Mouse (Mus musculus) olfactory bulb, adult 2 months (tissue): ENCODE measurements around the gene Tnfsf4. TPM values are rescaled to one million over a fixed set of nuclear protein-coding genes. Genes with fewer than 3 reads are reported as not detected.

ENCODE experiments used
- H3K27ac ChIP-seq: fragments of 200-500 bp; 2 replicates; pipeline ENCODE4 v1.5.1; 2012; ENCODE audit warnings: low read depth, low read length; ENCODE audit not compliant: insufficient read depth
- H3K4me1 ChIP-seq: fragments of 200-500 bp; 2 replicates; pipeline ENCODE4 v1.6.1; 2012; ENCODE audit warnings: low read length; ENCODE audit not compliant: control insufficient read depth, insufficient read depth
- H3K4me3 ChIP-seq: fragments of 200-500 bp; 2 replicates; pipeline ENCODE4 v1.5.1; 2012; ENCODE audit warnings: mild to moderate bottlenecking, low read depth, low read length, moderate library complexity; ENCODE audit not compliant: insufficient read depth
- CTCF ChIP-seq: fragments of 200-500 bp; IDR thresholded peaks from 2 replicates; pipeline ENCODE4 v1.5.1; 2012; ENCODE audit warnings: low read depth, mild to moderate bottlenecking, low read length, moderate library complexity; ENCODE audit not compliant: insufficient read depth
- POLR2A ChIP-seq: fragments of 200-500 bp; IDR thresholded peaks from 2 replicates; pipeline ENCODE4 v1.6.1; 2012; ENCODE audit warnings: mild to moderate bottlenecking, low read depth, low read length, moderate library complexity; ENCODE audit not compliant: insufficient read depth
- WGBS: fragments of 180-500 bp; shearing (Covaris S2); methylation state at CpG from one replicate; pipeline ENCODE4 v1.1.7; 2018; 5-methylcytosine and 5-hydroxymethylcytosine counted together
- polyA plus RNA-seq: library from polyadenylated mRNA; stranded (reverse); fragments of >200 nt; gene quantifications from 2 replicates; pipeline ENCODE4 v1.2.4, GENCODE M21; 2012; ENCODE audit warnings: low replicate concordance; ENCODE audit not compliant: missing spikeins, insufficient read depth, insufficient read length

The Tnfsf4 gene
- polyA plus RNA-seq, 1 experiment, result not detected

DNA sequence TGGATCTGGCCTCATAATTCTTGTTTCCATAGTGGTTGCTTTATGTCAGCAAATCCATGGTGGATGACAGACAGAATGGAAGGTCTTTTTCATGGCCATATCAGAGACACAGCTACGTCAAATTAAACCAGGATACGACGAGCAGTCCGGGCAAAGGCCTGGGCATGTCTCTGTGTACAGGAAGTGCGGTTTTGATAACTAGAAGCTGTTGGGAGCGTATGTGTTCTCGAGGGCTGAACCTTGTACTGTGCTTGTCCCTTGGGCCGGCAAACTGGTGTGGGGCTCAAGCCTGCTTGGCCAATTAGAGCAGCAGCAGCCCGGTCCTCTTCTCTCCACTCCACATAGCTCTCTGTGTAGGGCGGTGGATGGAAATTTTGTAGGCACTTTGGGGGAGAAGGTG, 1.1 kb downstream of the Tnfsf4 start:
- no peak overlapping the region for H3K4me3 ChIP-seq
- 88% methylated on average over 10 of the region's 10 CpGs for WGBS
- H3K27ac ChIP-seq, result no peak overlapping the region
- TF ChIP-seq CTCF, result no peak
- TF ChIP-seq POLR2A, result no peak
- peaks cover 9% of the 10 kb centered on the region for H3K4me1 ChIP-seq

DNA sequence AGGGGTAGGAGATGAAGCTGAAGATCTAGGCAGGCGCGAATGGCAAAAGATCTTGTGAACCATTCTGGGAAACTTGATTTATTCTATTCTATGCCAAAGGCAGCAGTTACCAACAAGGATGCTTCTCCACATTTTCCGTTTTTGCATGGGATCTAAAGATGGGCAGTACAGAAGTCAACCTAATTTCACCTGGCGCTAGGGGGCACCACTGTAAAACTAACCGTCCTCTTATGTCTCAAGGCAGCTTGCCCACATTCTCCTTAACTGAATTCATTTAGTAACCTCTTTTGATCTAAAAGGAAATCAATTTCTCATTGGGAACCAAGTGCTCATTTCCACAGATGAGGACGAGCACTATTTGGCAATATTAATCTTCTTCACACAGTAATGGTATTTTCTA, 4.9 kb downstream of the Tnfsf4 start:
- WGBS, result 39% methylated on average over 6 of the region's 6 CpGs

DNA sequence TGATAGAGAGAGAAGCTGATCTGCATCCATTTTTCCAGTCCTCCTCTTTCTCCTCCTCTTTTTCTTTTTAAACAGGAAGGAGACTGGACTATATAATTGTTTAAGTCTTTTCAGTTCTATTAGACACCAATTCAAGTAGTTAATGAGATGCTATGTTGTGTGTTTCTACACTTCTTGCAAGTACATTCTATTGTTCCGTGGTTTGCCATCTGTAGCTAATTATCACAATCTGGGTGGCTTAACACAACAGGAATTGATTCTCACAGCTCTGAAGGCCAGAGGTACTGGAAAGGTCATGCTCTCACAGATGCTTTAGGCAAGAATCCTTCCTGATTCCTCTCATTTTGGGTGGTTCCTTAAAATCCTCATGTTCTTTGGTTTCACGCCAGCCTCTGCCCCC, 7.9 kb downstream of the Tnfsf4 start:
- Histone ChIP-seq H3K27ac (no peak overlapping the region), H3K4me1 (no peaks in the 10 kb centered on the region), H3K4me3 (no peak overlapping the region)
- 49% methylated on average over 2 of the region's 2 CpGs for WGBS
- TF ChIP-seq POLR2A (no peak), CTCF (no peak)

More for the DNA sequence above, 4.9 kb downstream of the Tnfsf4 start:
- TF ChIP-seq POLR2A (no peak), CTCF (no peak)
- Histone ChIP-seq H3K4me1 (peaks cover 9% of the 10 kb centered on the region), H3K27ac (no peak overlapping the region), H3K4me3 (no peak overlapping the region)

- WGBS, result 97% methylated on average over 1 of the region's 1 CpGs
- TF ChIP-seq POLR2A, result no peak
- no peak for TF ChIP-seq CTCF
These were observed 11.3 kb downstream of the Tnfsf4 start for GRCm38 (mm10) chr1:161406480-161406879.

GRCm38 (mm10) chr1:161419926-161420325, 24.7 kb downstream of the Tnfsf4 start:
- Histone ChIP-seq H3K27ac (no peak overlapping the region), H3K4me3 (no peak overlapping the region), H3K4me1 (no peaks in the 10 kb centered on the region)
- TF ChIP-seq POLR2A (no peak), CTCF (no peak)

More at GRCm38 (mm10) chr1:161406480-161406879, 11.3 kb downstream of the Tnfsf4 start:
- H3K4me1 ChIP-seq, result no peaks in the 10 kb centered on the region
- H3K27ac ChIP-seq, result no peak overlapping the region
- H3K4me3 ChIP-seq, result no peak overlapping the region

DNA sequence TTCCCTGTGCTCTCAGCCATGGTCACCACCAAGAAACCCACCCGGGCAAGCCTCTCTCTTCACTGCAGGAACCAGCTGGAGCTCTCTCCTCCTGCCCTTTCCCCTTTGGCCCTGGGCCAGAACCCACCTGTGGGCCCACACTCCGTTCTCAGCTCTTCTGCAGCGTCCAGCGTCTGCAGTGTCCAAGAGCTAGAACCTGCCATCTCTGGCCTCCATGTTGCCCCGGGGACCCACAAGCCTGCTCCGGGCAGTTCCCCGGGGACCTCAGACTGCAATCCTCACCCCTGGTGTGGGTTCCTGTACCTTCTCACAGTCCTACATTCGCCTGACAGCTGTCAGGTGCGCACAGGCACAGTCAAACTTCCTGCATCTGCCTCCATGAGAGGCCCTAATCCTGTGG, 25.4 kb downstream of the Tnfsf4 start:
- TF ChIP-seq CTCF (no peak), POLR2A (no peak)
- H3K4me1 ChIP-seq, result no peaks in the 10 kb centered on the region
- 86% methylated on average over 9 of the region's 9 CpGs for WGBS
- H3K4me3 ChIP-seq, result no peak overlapping the region
- no peak overlapping the region for H3K27ac ChIP-seq

DNA sequence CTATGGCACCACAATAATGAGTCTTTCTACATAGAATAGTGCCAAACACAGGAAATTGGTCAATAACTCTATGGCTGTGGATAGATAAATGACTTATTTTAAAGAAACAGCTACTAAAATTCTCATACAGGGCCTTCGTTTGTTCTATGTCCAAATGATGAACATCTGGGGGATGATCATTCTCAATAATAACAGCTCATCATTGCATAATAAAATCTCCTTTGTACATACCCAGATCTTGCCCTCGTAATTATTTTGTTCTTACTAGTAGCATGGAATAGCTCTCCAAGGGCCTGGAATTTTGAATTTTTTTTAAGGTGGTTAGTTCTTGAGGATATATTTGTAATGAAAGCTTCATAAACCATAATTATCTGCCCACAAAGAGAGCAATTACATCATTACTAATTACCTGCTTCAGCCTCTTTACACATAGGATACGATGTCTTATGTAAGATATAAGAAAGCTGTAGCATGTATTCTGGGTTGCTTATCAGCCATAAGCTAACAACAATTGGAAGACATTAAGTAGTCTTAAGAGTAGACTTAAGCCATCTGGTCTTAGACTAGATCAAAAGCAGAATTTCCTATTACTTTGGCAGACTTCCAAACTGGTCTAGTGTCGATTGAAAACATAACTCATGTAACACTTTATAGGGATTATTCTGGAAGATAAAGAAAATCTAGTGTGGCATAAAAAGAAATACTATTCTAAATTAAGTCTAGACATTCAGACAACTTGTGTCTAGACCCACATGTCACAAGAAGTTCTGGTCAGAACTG, 31.3 kb downstream of the Tnfsf4 start:
- no peak overlapping the region for H3K27ac ChIP-seq
- 50% methylated on average over 4 of the region's 4 CpGs for WGBS
- no peak overlapping the region for H3K4me3 ChIP-seq
- no peaks in the 10 kb centered on the region for H3K4me1 ChIP-seq
- TF ChIP-seq CTCF (no peak), POLR2A (no peak)

GRCm38 (mm10) chr1:161427057-161427311, 31.8 kb downstream of the Tnfsf4 start:
- TF ChIP-seq CTCF (no peak), POLR2A (no peak)
- Histone ChIP-seq H3K4me3 (no peak overlapping the region), H3K27ac (no peak overlapping the region), H3K4me1 (no peaks in the 10 kb centered on the region)
- 66% methylated on average over 1 of the region's 1 CpGs for WGBS

- TF ChIP-seq CTCF (no peak), POLR2A (no peak)
- no peak overlapping the region for H3K4me3 ChIP-seq
- 75% methylated on average over 2 of the region's 2 CpGs for WGBS
- no peaks in the 10 kb centered on the region for H3K4me1 ChIP-seq
- H3K27ac ChIP-seq, result no peak overlapping the region
These were observed 40.6 kb downstream of the Tnfsf4 start for GRCm38 (mm10) chr1:161435781-161436180.
